Mouse (Mus musculus) CD4-positive, CD25-positive, alpha-beta regulatory T cell, adult 9 weeks (primary cell): ENCODE measurements around the gene Trib3. TPM values are rescaled to one million over a fixed set of nuclear protein-coding genes. Genes with fewer than 3 reads are reported as not detected.

Experiments used
- polyA plus RNA-seq: library from polyadenylated mRNA; unstranded; fragments of 100-300 nt; shearing (Covaris generic); gene quantifications from one replicate; pipeline ENCODE4 v1.2.1, GENCODE M21; 2017

The Trib3 gene
- 6.1 TPM for polyA plus RNA-seq

DNA sequence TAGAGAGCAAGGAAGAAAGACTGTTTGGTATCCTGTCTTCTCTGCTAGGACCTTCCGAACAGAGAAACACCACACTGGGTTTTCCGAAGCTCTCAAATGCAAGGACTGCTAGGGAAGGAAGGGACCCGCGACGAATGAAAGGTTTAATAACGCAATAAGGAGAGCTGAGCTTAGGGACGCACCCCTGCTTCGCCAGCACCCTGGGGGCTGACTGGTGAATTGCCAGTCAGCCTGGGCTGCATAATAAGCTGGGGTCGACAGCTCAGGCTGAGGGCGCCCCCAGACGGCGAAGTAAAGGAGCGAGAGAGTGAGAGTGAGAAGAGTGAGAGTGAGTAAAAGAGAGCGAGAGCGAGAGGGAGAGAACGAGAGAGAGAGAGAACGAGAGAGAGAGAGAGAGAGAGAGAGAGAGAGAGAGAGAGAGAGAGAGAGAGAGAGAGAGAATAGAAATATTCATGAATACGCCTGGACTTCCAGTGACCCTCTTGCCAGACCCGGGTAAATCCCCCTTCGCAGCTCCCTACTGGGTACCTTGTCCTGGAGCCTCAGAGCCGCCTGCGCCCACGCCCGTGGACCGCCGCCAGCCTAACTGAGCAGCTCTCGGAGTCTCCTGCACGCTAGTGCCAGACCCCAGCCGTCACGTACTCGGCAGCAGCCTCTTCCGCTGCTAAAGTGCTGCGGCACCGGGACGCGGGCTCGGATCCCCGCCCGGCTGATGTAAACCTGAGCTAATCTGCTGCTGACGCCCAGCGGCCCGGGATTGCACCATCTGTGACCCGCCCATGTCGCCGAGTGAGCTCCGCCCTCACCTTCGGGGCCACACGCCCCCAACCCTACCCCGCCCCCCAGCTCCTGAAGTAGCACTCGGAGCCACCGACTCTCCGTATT lies at the start of gene Trib3:
TSS of gene Trib3 (minus strand) at position 704 of the 885 bp plus-strand sequence.

DNA sequence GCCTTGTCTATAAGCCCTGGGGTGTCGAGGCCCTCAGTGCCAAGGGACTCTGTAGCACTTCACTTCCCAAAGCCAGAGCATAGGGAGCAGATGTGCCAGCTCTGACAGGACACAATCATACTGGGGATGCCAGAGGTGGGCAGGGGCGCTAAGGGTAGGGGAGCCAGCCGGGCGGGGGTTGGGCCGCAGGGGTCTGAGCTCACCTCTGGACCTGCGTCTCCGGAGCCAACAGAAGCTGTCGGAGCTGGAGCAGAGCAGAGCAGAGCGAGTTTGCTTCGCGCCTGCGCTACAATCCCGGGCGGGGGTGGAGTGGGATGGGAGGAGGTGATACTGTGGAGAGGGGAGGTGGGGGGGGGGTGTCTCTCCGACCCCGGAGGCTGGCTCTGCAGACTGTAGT lies 32.5 kb upstream of the Trib3 start, which contains the start of gene Nrsn2:
TSS of gene Nrsn2 (minus strand) at position 294 of the 397 bp plus-strand sequence.

DNA sequence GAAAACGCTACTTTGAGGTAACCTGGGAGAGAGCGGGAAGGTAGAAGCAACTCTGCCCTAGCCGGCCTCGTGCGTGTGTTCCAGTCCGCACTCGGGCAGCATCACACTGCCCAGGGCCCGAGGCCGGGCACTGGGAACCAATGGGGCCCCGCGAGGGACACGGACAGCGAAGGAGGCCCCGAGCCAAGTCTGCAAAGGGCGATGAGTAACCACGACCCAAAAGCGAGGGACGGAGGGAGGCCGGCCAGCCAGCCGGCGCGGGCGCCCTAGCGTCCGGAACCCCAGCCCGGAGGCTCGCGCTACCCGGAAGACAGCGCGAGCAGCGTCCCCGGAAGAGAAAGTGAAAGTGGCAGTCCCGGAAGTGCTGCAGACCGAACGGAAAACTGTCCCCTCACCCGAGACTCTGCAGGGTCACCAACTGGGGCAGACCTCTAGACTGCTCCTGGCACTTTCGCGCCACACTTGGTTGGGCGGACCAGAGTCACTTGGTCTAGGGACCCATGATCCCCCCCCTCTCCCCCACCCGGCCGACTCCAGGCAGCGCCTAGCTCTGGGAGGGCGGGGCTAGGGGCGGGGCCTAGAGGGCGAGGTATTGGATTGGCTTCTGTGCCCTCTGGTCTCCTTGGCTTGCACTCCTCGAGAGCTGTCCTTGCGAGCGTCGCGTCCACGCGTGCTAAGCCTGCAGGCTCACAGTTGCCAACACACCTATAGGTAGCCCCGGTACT lies 11.6 kb downstream of the Trib3 start, which contains the start of gene Rbck1:
TSS of gene Rbck1 (minus strand) at position 553 of the 725 bp plus-strand sequence.

DNA sequence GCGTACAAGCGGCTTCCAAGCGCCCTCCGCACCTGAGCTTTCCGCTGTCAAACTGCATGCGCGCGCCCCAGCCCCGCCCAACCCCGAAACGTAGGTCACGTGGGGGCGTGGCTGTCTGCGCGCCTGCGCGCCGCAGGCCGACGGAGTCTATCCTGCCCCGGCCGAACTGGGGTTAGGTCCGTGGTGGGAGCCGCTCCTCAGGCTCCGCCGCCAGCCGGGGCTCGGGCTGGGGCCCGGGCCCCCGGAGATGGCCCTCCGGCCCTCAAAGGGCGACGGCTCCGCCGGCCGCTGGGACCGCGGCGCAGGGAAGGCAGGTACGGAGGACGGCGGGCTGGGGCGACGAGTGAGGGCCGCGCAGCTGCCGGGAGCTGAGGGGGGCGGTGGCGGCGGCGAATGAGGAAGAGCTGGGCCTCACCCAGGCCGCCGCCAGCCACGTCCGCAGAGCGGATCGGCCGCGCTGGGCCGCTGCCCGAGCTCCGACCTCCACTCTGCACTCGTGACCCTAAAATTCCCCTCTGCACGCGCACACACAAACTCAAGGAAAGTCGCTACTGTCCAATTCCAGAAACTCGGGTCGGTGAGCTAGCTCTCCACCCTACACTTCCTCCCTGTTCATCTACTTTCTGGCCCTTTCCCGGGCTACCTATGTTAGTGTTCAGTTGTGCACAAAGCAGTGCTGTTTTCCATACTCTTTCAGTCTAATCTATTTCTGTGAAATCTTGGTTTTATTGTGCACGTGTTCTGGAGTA lies 49.9 kb downstream of the Trib3 start, which contains the start of gene Tbc1d20:
TSS of gene Tbc1d20 (plus strand) at position 102 of the 749 bp plus-strand sequence.

Other genes with a start within 250 kb of the Trib3 start
- gene Srxn1, start 238.5 kb downstream of the Trib3 start, polyA plus RNA-seq = 2.7 TPM
- not detected for gene Tcf15, start 200.5 kb downstream of the Trib3 start, polyA plus RNA-seq
- gene Csnk2a1, start 117.2 kb downstream of the Trib3 start, polyA plus RNA-seq = 58.1 TPM
- 29.9 TPM for gene Tbc1d20, start 50.2 kb downstream of the Trib3 start, polyA plus RNA-seq
- gene Rbck1, start 11.4 kb downstream of the Trib3 start, polyA plus RNA-seq = 309 TPM
- not detected for gene Nrsn2, start 32.6 kb upstream of the Trib3 start, polyA plus RNA-seq
- not detected for gene Sox12, start 54.0 kb upstream of the Trib3 start, polyA plus RNA-seq
- 0.43 TPM for gene Zcchc3, start 71.0 kb upstream of the Trib3 start, polyA plus RNA-seq
- 0.33 TPM for gene 6820408C15Rik, start 71.6 kb upstream of the Trib3 start, polyA plus RNA-seq
- gene Defb23, start 120.6 kb upstream of the Trib3 start, polyA plus RNA-seq = not detected
- gene Defb20, start 133.0 kb upstream of the Trib3 start, polyA plus RNA-seq = not detected
- gene Defb22, start 146.1 kb upstream of the Trib3 start, polyA plus RNA-seq = not detected
- gene Defb26, start 167.7 kb upstream of the Trib3 start, polyA plus RNA-seq = not detected
- gene Defb28, start 174.2 kb upstream of the Trib3 start, polyA plus RNA-seq = not detected
- not detected for gene Defb29, start 196.1 kb upstream of the Trib3 start, polyA plus RNA-seq
- gene Gm17416, start 225.3 kb upstream of the Trib3 start, polyA plus RNA-seq = not detected
- not detected for gene Defb21, start 228.7 kb upstream of the Trib3 start, polyA plus RNA-seq
- gene Defb19, start 236.3 kb upstream of the Trib3 start, polyA plus RNA-seq = not detected